Mouse (Mus musculus) lung, adult 2 months (tissue): ENCODE measurements around the gene Glis1.

ENCODE experiments used
- CTCF ChIP-seq: fragments of 200-500 bp; IDR thresholded peaks from 2 replicates; pipeline ENCODE4 v1.5.1; 2011; ENCODE audit warnings: mild to moderate bottlenecking, low read length, control low read depth; ENCODE audit not compliant: insufficient read depth
- POLR2A ChIP-seq: fragments of 200-500 bp; IDR thresholded peaks from 2 replicates; pipeline ENCODE4 v1.6.1; 2011; ENCODE audit warnings: low read depth, mild to moderate bottlenecking, control low read depth, low read length, borderline replicate concordance; ENCODE audit errors: extremely low read depth

GRCm38 (mm10) chr4:107568881-107569443, 134.6 kb downstream of the Glis1 start:
- no peak for TF ChIP-seq CTCF
- no peak for TF ChIP-seq POLR2A
